Mouse (Mus musculus): ENCODE measurements around the gene Irf9.

DNA sequence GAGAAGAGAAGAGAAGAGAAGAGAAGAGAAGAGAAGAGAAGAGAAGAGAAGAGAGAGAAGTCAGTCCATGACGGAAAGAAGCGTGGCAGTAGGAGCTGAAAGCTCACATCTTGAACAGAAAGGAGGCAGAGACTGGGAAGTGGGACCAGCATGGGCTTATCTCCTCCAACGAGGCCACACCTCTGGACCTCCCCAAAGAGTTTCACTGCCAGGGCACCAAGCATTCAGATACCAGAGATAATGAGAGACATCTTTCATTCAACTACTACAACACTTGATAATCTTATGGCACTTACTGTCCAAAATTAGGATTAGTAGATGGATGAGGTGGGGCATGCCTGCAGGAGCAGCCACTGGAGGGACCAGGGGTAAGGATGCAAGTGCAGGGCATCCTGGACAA, 47.6 kb upstream of the Irf9 start:
- TF ChIP-seq CTCF (IDR thresholded peaks at IDR 0.05; ENCODE audit: low read depth), result no peak
- no peak for TF ChIP-seq EP300 (IDR thresholded peaks at IDR 0.05; ENCODE audit: low read depth)

All from liver, postnatal 0 days (tissue).